Mouse (Mus musculus) heart, embryonic 15.5 days (tissue): ENCODE measurements at regions not wholly inside any gene's neighbourhood (a gene's known extent, or its start where the extent isn't known, plus 50 kb on each side); places are given as distances from the start of the nearest gene placed in this dataset.

ENCODE experiments used
- ATAC-seq: fragments of 200-750 bp; cut with Nextera tagmentation; replicated peaks from 2 replicates; pipeline ENCODE4 v1.8.0; 2017; ENCODE audit warnings: low read depth, moderate TSS enrichment; ENCODE audit not compliant: insufficient number of reproducible peaks, insufficient read depth, low FRiP score
- H3K27ac ChIP-seq: fragments of 300-500 bp; sonication (generic); 2 replicates; pipeline ENCODE4 v1.5.1; 2015; ENCODE audit warnings: mild to moderate bottlenecking, inconsistent platforms
- H3K27me3 ChIP-seq: fragments of 300-500 bp; sonication (generic); 2 replicates; pipeline ENCODE4 v1.6.1; 2015; ENCODE audit warnings: inconsistent platforms
- H3K36me3 ChIP-seq: fragments of 300-500 bp; sonication (generic); 2 replicates; pipeline ENCODE4 v1.6.1; 2015; ENCODE audit warnings: mild to moderate bottlenecking, inconsistent platforms
- H3K4me1 ChIP-seq: fragments of 300-500 bp; sonication (generic); replicated peaks from 2 replicates; pipeline ENCODE4 v1.6.1; 2015; ENCODE audit warnings: inconsistent platforms
- H3K4me2 ChIP-seq: fragments of 300-500 bp; sonication (generic); 2 replicates; pipeline ENCODE4 v1.6.1; 2015; ENCODE audit warnings: inconsistent platforms, mild to moderate bottlenecking, moderate library complexity
- H3K4me3 ChIP-seq: fragments of 300-500 bp; sonication (generic); 2 replicates; pipeline ENCODE4 v1.5.1; 2015; ENCODE audit warnings: mild to moderate bottlenecking, inconsistent platforms
- H3K9ac ChIP-seq: fragments of 300-500 bp; sonication (generic); 2 replicates; pipeline ENCODE4 v1.6.1; 2015; ENCODE audit warnings: mild to moderate bottlenecking, inconsistent platforms
- H3K9me3 ChIP-seq: fragments of 300-500 bp; sonication (generic); replicated peaks from 2 replicates; pipeline ENCODE4 v1.6.1; 2016; ENCODE audit warnings: inconsistent platforms
- WGBS: fragments of 180-500 bp; shearing (Covaris S2); methylation state at CpG from one replicate; pipeline ENCODE4 v1.1.7; 2015; ENCODE audit warnings: mixed read lengths; 5-methylcytosine and 5-hydroxymethylcytosine counted together

- H3K9ac ChIP-seq = no peak overlapping the region
- no peak overlapping the region for H3K4me3 ChIP-seq
- no peaks in the 10 kb centered on the region for H3K27me3 ChIP-seq
- 63% methylated on average over 2 of the region's 2 CpGs for WGBS
- no peaks in the 10 kb centered on the region for H3K4me1 ChIP-seq
- no peak for ATAC-seq
- no peaks in the 10 kb centered on the region for H3K36me3 ChIP-seq
- no peak overlapping the region for H3K4me2 ChIP-seq
- H3K9me3 ChIP-seq = no peaks in the 10 kb centered on the region
- no peak overlapping the region for H3K27ac ChIP-seq
Observed at GRCm38 (mm10) chr2:114454901-114455300, 199.9 kb downstream of the Dph6 start.

GRCm38 (mm10) chr2:114450185-114450584 is 204.6 kb downstream of the Dph6 start:
- H3K4me1 ChIP-seq = no peaks in the 10 kb centered on the region
- WGBS = 71% methylated on average over 1 of the region's 1 CpGs
- no peaks in the 10 kb centered on the region for H3K9me3 ChIP-seq
- ATAC-seq = no peak
- H3K27ac ChIP-seq = no peak overlapping the region
- H3K36me3 ChIP-seq = no peaks in the 10 kb centered on the region
- no peak overlapping the region for H3K4me3 ChIP-seq
- no peak overlapping the region for H3K9ac ChIP-seq
- H3K4me2 ChIP-seq = no peak overlapping the region
- no peaks in the 10 kb centered on the region for H3K27me3 ChIP-seq

GRCm38 (mm10) chr2:114443801-114444200 is 211.0 kb downstream of the Dph6 start:
- Histone ChIP-seq H3K9me3 (no peaks in the 10 kb centered on the region), H3K27ac (no peak overlapping the region), H3K36me3 (no peaks in the 10 kb centered on the region), H3K4me1 (no peaks in the 10 kb centered on the region), H3K4me3 (no peak overlapping the region), H3K27me3 (no peaks in the 10 kb centered on the region), H3K9ac (no peak overlapping the region), H3K4me2 (no peak overlapping the region)
- WGBS = 69% methylated on average over 2 of the region's 2 CpGs
- ATAC-seq = no peak

- Histone ChIP-seq H3K4me1 (no peaks in the 10 kb centered on the region), H3K9me3 (no peaks in the 10 kb centered on the region), H3K27ac (no peak overlapping the region), H3K4me3 (no peak overlapping the region), H3K27me3 (no peaks in the 10 kb centered on the region), H3K36me3 (no peaks in the 10 kb centered on the region), H3K9ac (no peak overlapping the region), H3K4me2 (no peak overlapping the region)
- no peak for ATAC-seq
- 60% methylated on average over 6 of the region's 6 CpGs for WGBS
Observed at GRCm38 (mm10) chr2:114440943-114441342, 213.8 kb downstream of the Dph6 start.

GRCm38 (mm10) chr2:114439668-114440067 is 215.1 kb downstream of the Dph6 start:
- Histone ChIP-seq H3K27ac (no peak overlapping the region), H3K4me1 (no peaks in the 10 kb centered on the region), H3K4me3 (no peak overlapping the region), H3K9me3 (no peaks in the 10 kb centered on the region), H3K27me3 (no peaks in the 10 kb centered on the region), H3K36me3 (no peaks in the 10 kb centered on the region), H3K9ac (no peak overlapping the region), H3K4me2 (no peak overlapping the region)
- 61% methylated on average over 1 of the region's 1 CpGs for WGBS
- ATAC-seq = no peak

GRCm38 (mm10) chr2:114438048-114438447 is 216.7 kb downstream of the Dph6 start:
- WGBS = 37% methylated on average over 3 of the region's 3 CpGs
- Histone ChIP-seq H3K27ac (no peak overlapping the region), H3K4me2 (no peak overlapping the region), H3K27me3 (no peaks in the 10 kb centered on the region), H3K36me3 (no peaks in the 10 kb centered on the region), H3K4me3 (no peak overlapping the region), H3K9me3 (no peaks in the 10 kb centered on the region), H3K4me1 (no peaks in the 10 kb centered on the region), H3K9ac (no peak overlapping the region)
- no peak for ATAC-seq

GRCm38 (mm10) chr2:114427426-114428157 is 226.3 kb upstream of the Zfp770 start:
- peaks cover 3% of the 10 kb centered on the region; the same call in 1 of the 2 replicates for H3K4me1 ChIP-seq
- WGBS = 66% methylated on average over 10 of the region's 10 CpGs
- H3K27ac ChIP-seq = no peak overlapping the region; the same call in 1 of the 2 replicates
- no peaks in the 10 kb centered on the region for H3K27me3 ChIP-seq
- ATAC-seq = no peak
- H3K36me3 ChIP-seq = no peaks in the 10 kb centered on the region
- H3K4me3 ChIP-seq = no peak overlapping the region
- no peak overlapping the region for H3K9ac ChIP-seq
- no peak overlapping the region for H3K4me2 ChIP-seq
- H3K9me3 ChIP-seq = no peaks in the 10 kb centered on the region

- H3K4me2 ChIP-seq = no peak overlapping the region
- ATAC-seq = no peak
- H3K27ac ChIP-seq = no peak overlapping the region
- H3K9ac ChIP-seq = no peak overlapping the region
- 51% methylated on average over 3 of the region's 3 CpGs for WGBS
- no peaks in the 10 kb centered on the region for H3K36me3 ChIP-seq
- no peaks in the 10 kb centered on the region for H3K9me3 ChIP-seq
- H3K27me3 ChIP-seq = no peaks in the 10 kb centered on the region
- H3K4me1 ChIP-seq = no peaks in the 10 kb centered on the region
- H3K4me3 ChIP-seq = no peak overlapping the region
Observed at GRCm38 (mm10) chr2:114419346-114419745, 218.1 kb upstream of the Zfp770 start.

- H3K4me3 ChIP-seq = no peak overlapping the region
- no peak overlapping the region for H3K4me2 ChIP-seq
- no peak for ATAC-seq
- no peak overlapping the region for H3K9ac ChIP-seq
- no peaks in the 10 kb centered on the region for H3K36me3 ChIP-seq
- H3K27me3 ChIP-seq = no peaks in the 10 kb centered on the region
- WGBS = 81% methylated on average over 3 of the region's 3 CpGs
- H3K4me1 ChIP-seq = no peaks in the 10 kb centered on the region
- no peaks in the 10 kb centered on the region for H3K9me3 ChIP-seq
- H3K27ac ChIP-seq = no peak overlapping the region
Observed at GRCm38 (mm10) chr2:114413013-114413412, 211.7 kb upstream of the Zfp770 start.

- Histone ChIP-seq H3K27ac (no peak overlapping the region), H3K9ac (no peak overlapping the region), H3K4me3 (no peak overlapping the region), H3K4me2 (no peak overlapping the region), H3K9me3 (no peaks in the 10 kb centered on the region), H3K4me1 (no peaks in the 10 kb centered on the region), H3K36me3 (no peaks in the 10 kb centered on the region), H3K27me3 (no peaks in the 10 kb centered on the region)
- no peak for ATAC-seq
- WGBS = 61% methylated on average over 17 of the region's 17 CpGs
Observed at GRCm38 (mm10) chr2:114411940-114412715, 210.9 kb upstream of the Zfp770 start.

GRCm38 (mm10) chr2:114410717-114411116 is 209.4 kb upstream of the Zfp770 start:
- ATAC-seq = no peak
- Histone ChIP-seq H3K36me3 (no peaks in the 10 kb centered on the region), H3K27ac (no peak overlapping the region), H3K4me1 (no peaks in the 10 kb centered on the region), H3K4me2 (no peak overlapping the region), H3K27me3 (no peaks in the 10 kb centered on the region), H3K4me3 (no peak overlapping the region), H3K9me3 (no peaks in the 10 kb centered on the region), H3K9ac (no peak overlapping the region)
- 89% methylated on average over 3 of the region's 3 CpGs for WGBS

- no peak overlapping the region for H3K27ac ChIP-seq
- no peaks in the 10 kb centered on the region for H3K4me1 ChIP-seq
- H3K9ac ChIP-seq = no peak overlapping the region
- no peaks in the 10 kb centered on the region for H3K36me3 ChIP-seq
- H3K9me3 ChIP-seq = no peaks in the 10 kb centered on the region
- H3K27me3 ChIP-seq = no peaks in the 10 kb centered on the region
- no peak overlapping the region for H3K4me2 ChIP-seq
- no peak for ATAC-seq
- no peak overlapping the region for H3K4me3 ChIP-seq
Observed at GRCm38 (mm10) chr2:114409542-114409941, 208.3 kb upstream of the Zfp770 start.
